Mouse (Mus musculus) E14TG2a.4 (cell line): ENCODE data around the gene Poldip3.

Experiments
- CTCF ChIP-seq: conservative IDR thresholded peaks from 2 replicates; pipeline ENCODE4 v1.5.1; 2014; ENCODE audit warnings: low read length
- NANOG ChIP-seq: IDR thresholded peaks from 2 replicates; pipeline ENCODE4 v1.6.1; 2014; ENCODE audit warnings: borderline replicate concordance, low read length, mixed read lengths
- POU5F1 ChIP-seq: IDR thresholded peaks from 2 replicates; pipeline ENCODE4 v1.6.1; 2014; ENCODE audit warnings: low read length, borderline replicate concordance

DNA sequence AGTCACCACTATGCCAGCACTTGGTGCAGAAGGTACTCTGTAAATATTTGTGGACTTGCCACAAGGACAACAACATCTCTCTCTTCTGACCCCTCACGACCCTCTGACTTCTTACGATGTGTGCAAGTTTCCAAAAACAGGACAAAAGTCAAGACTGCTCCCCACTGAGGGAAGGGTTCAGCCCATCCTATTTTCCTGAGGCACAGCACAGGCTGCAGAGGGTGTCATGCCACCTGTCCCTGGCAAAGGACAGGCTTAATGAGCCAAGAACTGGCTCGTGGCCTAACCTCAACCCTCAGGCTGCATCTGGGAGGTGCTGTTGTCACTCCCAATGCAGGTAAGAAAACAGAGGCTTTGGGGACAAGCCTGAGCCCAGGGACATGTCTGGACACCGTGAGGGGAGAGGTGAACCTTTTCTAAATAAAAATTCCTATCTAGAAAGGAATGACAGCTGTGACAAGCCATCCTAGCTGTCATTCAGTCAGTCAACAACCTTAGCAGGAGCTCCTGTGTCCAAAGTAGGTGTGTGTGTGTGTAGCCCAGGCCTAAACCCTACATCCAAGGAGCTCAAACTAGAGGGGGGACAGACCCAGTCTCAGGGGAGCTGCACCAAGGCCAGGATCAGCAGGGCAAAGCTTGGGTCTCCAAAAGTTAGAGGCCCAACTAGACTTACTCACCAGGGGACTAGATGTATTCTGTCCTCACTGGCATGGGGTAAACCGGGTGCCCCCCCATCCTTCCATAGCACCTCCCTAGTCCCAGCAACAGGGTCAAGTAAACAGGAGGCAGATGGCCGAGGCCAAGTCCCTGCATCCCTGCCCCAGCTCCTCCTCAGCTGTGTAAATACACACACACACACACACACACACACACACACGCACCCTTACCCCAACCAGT lies 19.9 kb upstream of the Poldip3 start:
- TF ChIP-seq POU5F1 (no peak), CTCF (no peak), NANOG (no peak)
